Mouse (Mus musculus): ENCODE measurements around the gene Nkx1-2. TPM values are rescaled to one million over a fixed set of nuclear protein-coding genes. Genes with fewer than 3 reads are reported as not detected.

Gene Nkx1-2
- total RNA-seq, 1 experiment = 0.80 TPM

DNA sequence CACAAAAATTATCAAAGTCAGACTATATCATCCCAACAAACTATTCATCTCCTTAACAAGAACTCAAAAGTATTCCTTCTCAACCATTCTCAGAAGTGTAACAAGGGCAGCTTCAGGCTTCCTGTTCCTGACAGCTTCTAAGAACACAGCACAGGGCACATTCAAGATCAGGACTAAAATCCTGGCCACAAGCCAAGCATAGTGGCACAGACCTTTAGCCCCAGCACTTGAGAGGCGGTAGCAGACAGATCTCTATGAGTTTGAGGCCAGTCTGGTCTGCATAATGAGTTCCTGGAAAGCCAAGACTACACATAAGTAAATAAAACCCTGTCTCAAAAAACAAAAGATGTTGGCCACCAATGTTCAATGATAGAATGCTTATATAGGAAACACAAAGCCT lies 33.6 kb downstream of the Nkx1-2 start:
- Histone ChIP-seq H3K9me3 (ENCODE audit: control insufficient read depth, insufficient read depth, low read depth, low read length) (no peaks in the 10 kb centered on the region), H3K4me1 (ENCODE audit: control insufficient read depth in 2 of 2, insufficient read depth in 2 of 2, low read length in 2 of 2, poor library complexity in 1 of 2) (no peaks in the 10 kb centered on the region), H3K9ac (ENCODE audit: insufficient read depth, low read depth, low read length, poor library complexity, severe bottlenecking) (no peak overlapping the region), H3K4me3 (ENCODE audit: insufficient read depth in 1 of 2, low read depth in 1 of 2, low read length in 2 of 2, poor library complexity in 1 of 2, severe bottlenecking in 1 of 2) (no peak overlapping the region), H3K36me3 (ENCODE audit: control insufficient read depth, insufficient read depth, low read length, poor library complexity, severe bottlenecking) (peaks cover 20% of the 10 kb centered on the region), H3K27ac (ENCODE audit: insufficient read depth, low read depth, low read length, poor library complexity, severe bottlenecking) (no peak overlapping the region)
- no peak for DNase-seq (ENCODE audit: low read depth, low spot score)
- TF ChIP-seq MAFK (IDR thresholded peaks at IDR 0.05; ENCODE audit: insufficient read depth, low read depth, low read length) = no peak
- in situ Hi-C loops (cut with MboI; ENCODE audit: low sequenced_read_pairs in 2 of 2, unreplicated experiment in 2 of 2) = no loop called here

DNA sequence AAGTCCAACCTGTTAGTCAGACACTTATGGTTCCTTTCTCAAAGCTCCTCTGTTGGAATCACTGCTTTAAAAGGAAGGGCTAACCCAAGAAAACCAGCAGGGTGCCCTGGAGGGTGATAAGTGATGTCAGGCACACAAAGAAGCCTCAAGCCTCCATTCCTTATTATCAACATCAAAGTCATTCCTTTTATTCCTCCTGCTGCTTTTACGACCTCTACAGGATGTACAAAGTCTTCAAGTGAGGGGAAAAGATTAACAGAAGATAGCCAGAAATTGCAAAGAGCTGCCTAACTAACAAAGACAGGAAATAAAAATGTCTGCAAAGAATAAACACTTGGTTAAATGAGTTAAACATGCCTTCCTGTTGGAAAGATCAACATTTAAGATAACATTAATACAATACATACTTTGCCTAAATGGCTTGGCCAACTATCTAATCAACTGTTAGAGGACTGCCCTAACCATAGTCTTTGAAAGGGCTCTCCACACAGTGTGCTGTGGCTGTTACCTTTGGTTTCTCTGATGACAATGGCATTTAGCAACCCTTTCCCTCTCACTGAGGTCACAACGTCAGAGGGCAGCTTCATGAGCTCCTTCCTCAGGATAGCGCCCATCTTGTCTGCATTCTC lies 40.2 kb downstream of the Nkx1-2 start:
- H3K27ac ChIP-seq (ENCODE audit: insufficient read depth, low read depth, low read length, poor library complexity, severe bottlenecking) = no peak overlapping the region
- no peaks in the 10 kb centered on the region for H3K9me3 ChIP-seq (ENCODE audit: control insufficient read depth, insufficient read depth, low read depth, low read length)
- TF ChIP-seq ZNF384 (IDR thresholded peaks at IDR 0.05; ENCODE audit: low read depth, low read length) (no peak), MAFK (IDR thresholded peaks at IDR 0.05; ENCODE audit: insufficient read depth, low read depth, low read length) (no peak), HCFC1 (IDR thresholded peaks at IDR 0.05; ENCODE audit: borderline replicate concordance, insufficient read depth, low read length) (no peak), CHD2 (IDR thresholded peaks at IDR 0.05; ENCODE audit: low read depth, low read length) (no peak), ZC3H11A (IDR thresholded peaks at IDR 0.05; ENCODE audit: borderline replicate concordance, low read depth, low read length) (no peak)
- H3K36me3 ChIP-seq (ENCODE audit: control insufficient read depth, insufficient read depth, low read length, poor library complexity, severe bottlenecking) = peaks cover 14% of the 10 kb centered on the region; the same call in 1 of the 2 replicates
- no peak overlapping the region for H3K9ac ChIP-seq (ENCODE audit: insufficient read depth, low read depth, low read length, poor library complexity, severe bottlenecking)
- no peaks in the 10 kb centered on the region for H3K4me1 ChIP-seq (ENCODE audit: control insufficient read depth in 2 of 2, insufficient read depth in 2 of 2, low read length in 2 of 2, poor library complexity in 1 of 2)
- DNase-seq (ENCODE audit: low read depth, low spot score) = no peak
- in situ Hi-C loops (cut with MboI; ENCODE audit: low sequenced_read_pairs in 2 of 2, unreplicated experiment in 2 of 2) = loop anchor here in 1 of 2 experiments (5.0 kb wide), 1 partner anchor 332 kb away; no protein-coding TSS in a partner anchor
- no peak overlapping the region for H3K4me3 ChIP-seq (ENCODE audit: insufficient read depth in 1 of 2, low read depth in 1 of 2, low read length in 2 of 2, poor library complexity in 1 of 2, severe bottlenecking in 1 of 2)

DNA sequence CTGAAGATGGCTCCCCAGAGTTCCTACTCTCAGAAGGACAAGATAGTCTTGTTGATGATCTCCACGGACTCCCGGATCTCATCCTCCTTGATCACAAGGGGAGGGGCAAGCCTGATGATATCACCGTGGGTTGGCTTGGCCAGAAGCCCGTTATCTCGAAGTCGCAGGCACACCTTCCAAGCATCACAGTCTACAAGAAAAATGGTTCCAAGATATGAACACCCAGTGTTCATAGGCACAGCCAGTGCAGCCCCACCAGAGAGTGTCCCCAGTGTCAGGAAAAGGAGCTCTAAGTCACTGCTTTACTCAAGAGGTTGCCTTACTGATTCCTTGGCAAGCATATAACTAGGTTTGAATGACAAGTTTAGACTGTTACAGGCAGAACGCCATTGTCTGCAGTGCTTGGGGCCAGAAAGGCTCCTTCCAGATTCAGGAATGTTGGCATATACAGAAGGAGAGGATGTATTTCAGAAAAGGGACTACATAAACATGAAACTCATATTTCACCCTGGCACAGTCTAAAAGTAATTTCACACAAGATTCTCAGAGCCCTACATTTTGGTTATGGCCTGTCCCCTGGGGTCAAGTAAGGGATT lies 41.2 kb downstream of the Nkx1-2 start:
- DNase-seq (ENCODE audit: low read depth, low spot score) = no peak
- Histone ChIP-seq H3K4me1 (ENCODE audit: control insufficient read depth in 2 of 2, insufficient read depth in 2 of 2, low read length in 2 of 2, poor library complexity in 1 of 2) (no peaks in the 10 kb centered on the region), H3K36me3 (ENCODE audit: control insufficient read depth, insufficient read depth, low read length, poor library complexity, severe bottlenecking) (peaks cover 11% of the 10 kb centered on the region; the same call in 1 of the 2 replicates), H3K27ac (ENCODE audit: insufficient read depth, low read depth, low read length, poor library complexity, severe bottlenecking) (no peak overlapping the region), H3K9me3 (ENCODE audit: control insufficient read depth, insufficient read depth, low read depth, low read length) (no peaks in the 10 kb centered on the region), H3K4me3 (ENCODE audit: insufficient read depth in 1 of 2, low read depth in 1 of 2, low read length in 2 of 2, poor library complexity in 1 of 2, severe bottlenecking in 1 of 2) (no peak overlapping the region), H3K9ac (ENCODE audit: insufficient read depth, low read depth, low read length, poor library complexity, severe bottlenecking) (no peak overlapping the region)
- in situ Hi-C loops (cut with MboI; ENCODE audit: low sequenced_read_pairs in 2 of 2, unreplicated experiment in 2 of 2) = loop anchor here in 1 of 2 experiments (5.0 kb wide), 1 partner anchor 331 kb away; no protein-coding TSS in a partner anchor
- TF ChIP-seq MAFK (IDR thresholded peaks at IDR 0.05; ENCODE audit: insufficient read depth, low read depth, low read length) (no peak), CHD2 (IDR thresholded peaks at IDR 0.05; ENCODE audit: low read depth, low read length) (no peak), ZNF384 (IDR thresholded peaks at IDR 0.05; ENCODE audit: low read depth, low read length) (no peak), HCFC1 (IDR thresholded peaks at IDR 0.05; ENCODE audit: borderline replicate concordance, insufficient read depth, low read length) (no peak), ZC3H11A (IDR thresholded peaks at IDR 0.05; ENCODE audit: borderline replicate concordance, low read depth, low read length) (no peak)

DNA sequence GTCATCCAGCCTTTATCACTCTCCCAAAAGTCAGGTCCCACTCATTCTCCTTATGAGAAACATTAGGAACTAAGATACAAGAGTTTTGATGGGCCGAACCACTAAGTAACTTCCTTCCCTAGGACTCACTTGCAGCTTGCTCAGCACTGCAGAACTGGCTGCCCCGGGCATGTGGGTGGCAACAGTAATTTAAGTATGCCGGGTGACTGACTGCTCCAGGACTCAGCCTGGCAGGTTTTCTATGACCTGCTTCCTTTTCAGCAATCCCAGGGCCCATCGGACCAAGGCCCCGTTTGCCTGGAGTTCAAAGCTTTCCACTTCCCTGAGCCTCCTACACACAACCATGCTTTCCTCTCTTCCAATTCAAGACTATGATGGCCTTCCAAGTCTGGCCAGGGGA lies 42.9 kb downstream of the Nkx1-2 start:
- no peak overlapping the region for H3K9ac ChIP-seq (ENCODE audit: insufficient read depth, low read depth, low read length, poor library complexity, severe bottlenecking)
- no peak overlapping the region for H3K27ac ChIP-seq (ENCODE audit: insufficient read depth, low read depth, low read length, poor library complexity, severe bottlenecking)
- no peak for DNase-seq (ENCODE audit: low read depth, low spot score)
- H3K4me1 ChIP-seq (ENCODE audit: control insufficient read depth in 2 of 2, insufficient read depth in 2 of 2, low read length in 2 of 2, poor library complexity in 1 of 2) = no peaks in the 10 kb centered on the region
- no peaks in the 10 kb centered on the region for H3K9me3 ChIP-seq (ENCODE audit: control insufficient read depth, insufficient read depth, low read depth, low read length)
- H3K4me3 ChIP-seq (ENCODE audit: insufficient read depth in 1 of 2, low read depth in 1 of 2, low read length in 2 of 2, poor library complexity in 1 of 2, severe bottlenecking in 1 of 2) = no peak overlapping the region
- H3K36me3 ChIP-seq (ENCODE audit: control insufficient read depth, insufficient read depth, low read length, poor library complexity, severe bottlenecking) = peaks cover 4% of the 10 kb centered on the region; the same call in 1 of the 2 replicates
- in situ Hi-C loops (cut with MboI; ENCODE audit: low sequenced_read_pairs in 2 of 2, unreplicated experiment in 2 of 2) = loop anchor here in 1 of 2 experiments (5.0 kb wide), 1 partner anchor 329 kb away; no protein-coding TSS in a partner anchor
- TF ChIP-seq CHD2 (IDR thresholded peaks at IDR 0.05; ENCODE audit: low read depth, low read length) (no peak), ZC3H11A (IDR thresholded peaks at IDR 0.05; ENCODE audit: borderline replicate concordance, low read depth, low read length) (no peak), MAFK (IDR thresholded peaks at IDR 0.05; ENCODE audit: insufficient read depth, low read depth, low read length) (no peak), ZNF384 (IDR thresholded peaks at IDR 0.05; ENCODE audit: low read depth, low read length) (no peak), HCFC1 (IDR thresholded peaks at IDR 0.05; ENCODE audit: borderline replicate concordance, insufficient read depth, low read length) (no peak)

Data from ES-E14 (cell line).